Mouse (Mus musculus) embryonic facial prominence, embryonic 13.5 days (tissue): ENCODE results near the gene Podxl2. TPM values are rescaled to one million over a fixed set of nuclear protein-coding genes. Genes with fewer than 3 reads are reported as not detected.

Source experiments
- ATAC-seq: fragments of 200-750 bp; cut with Nextera tagmentation; 2 replicates; pipeline ENCODE4 v1.8.0; 2017; ENCODE audit warnings: low read depth; ENCODE audit not compliant: insufficient number of reproducible peaks, insufficient read depth, low FRiP score, low TSS enrichment
- H3K27ac ChIP-seq: fragments of 300-500 bp; sonication (generic); 2 replicates; pipeline ENCODE4 v1.5.1; 2015; ENCODE audit warnings: moderate library complexity, mild to moderate bottlenecking, inconsistent platforms
- H3K27me3 ChIP-seq: fragments of 300-500 bp; sonication (generic); 2 replicates; pipeline ENCODE4 v1.6.1; 2015; ENCODE audit warnings: mild to moderate bottlenecking, inconsistent platforms
- H3K36me3 ChIP-seq: fragments of 300-500 bp; sonication (generic); 2 replicates; pipeline ENCODE4 v1.6.1; 2015; ENCODE audit warnings: mild to moderate bottlenecking, inconsistent platforms
- H3K4me1 ChIP-seq: fragments of 300-500 bp; sonication (generic); 2 replicates; pipeline ENCODE4 v1.6.1; 2015; ENCODE audit warnings: inconsistent platforms
- H3K4me2 ChIP-seq: fragments of 300-500 bp; sonication (generic); 2 replicates; pipeline ENCODE4 v1.6.1; 2015; ENCODE audit warnings: moderate library complexity, mild to moderate bottlenecking, inconsistent platforms
- H3K4me3 ChIP-seq: fragments of 300-500 bp; sonication (generic); 2 replicates; pipeline ENCODE4 v1.5.1; 2015; ENCODE audit warnings: mild to moderate bottlenecking, inconsistent platforms
- H3K9ac ChIP-seq: fragments of 300-500 bp; sonication (generic); 2 replicates; pipeline ENCODE4 v1.6.1; 2015; ENCODE audit warnings: mild to moderate bottlenecking, inconsistent platforms
- H3K9me3 ChIP-seq: fragments of 300-500 bp; sonication (generic); 2 replicates; pipeline ENCODE4 v1.6.1; 2016; ENCODE audit warnings: inconsistent platforms
- WGBS: fragments of 180-500 bp; shearing (Covaris S2); methylation state at CpG from one replicate; pipeline ENCODE4 v1.1.7; 2015; ENCODE audit warnings: mixed read lengths; 5-methylcytosine and 5-hydroxymethylcytosine counted together
- polyA plus RNA-seq: library from polyadenylated mRNA; unstranded; fragments of >200 nt; fragmentation: Nextera tagmentation; extraction: Ambion mirVana; gene quantifications from 2 replicates; pipeline ENCODE4 v1.2.1, GENCODE M21; 2015

Podxl2 gene
- polyA plus RNA-seq, 1 experiment from 2014 or later = 141 TPM

DNA sequence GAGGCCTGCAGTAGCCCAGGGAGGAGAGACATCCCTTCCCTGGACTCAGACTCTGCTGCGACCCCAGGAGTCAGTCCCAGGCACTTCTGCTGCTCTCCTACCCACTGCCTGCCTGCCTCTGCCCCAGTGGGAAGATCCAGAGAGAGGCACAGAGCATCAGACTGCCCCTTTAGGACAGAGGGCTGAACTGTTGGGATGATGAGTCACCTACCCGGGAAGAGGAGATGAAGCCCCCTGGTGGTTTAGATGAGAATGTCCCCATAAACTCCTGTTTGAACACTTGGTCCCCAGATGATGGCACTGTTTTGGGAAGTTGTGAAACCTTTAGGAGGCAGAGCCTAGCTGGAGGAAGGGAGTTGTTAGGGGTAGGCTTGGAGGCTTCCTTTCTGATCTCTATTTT is 13.9 kb downstream of the Podxl2 start:
- Histone ChIP-seq H3K36me3 (peaks cover 63% of the 10 kb centered on the region), H3K9ac (no peak overlapping the region), H3K4me1 (no peaks in the 10 kb centered on the region), H3K27ac (no peak overlapping the region), H3K27me3 (no peaks in the 10 kb centered on the region), H3K4me3 (no peak overlapping the region), H3K9me3 (0 out of 2 replicates have a peak, but pooled peaks cover 4% of the 10 kb centered on the region), H3K4me2 (no peak overlapping the region)
- ATAC-seq = no peak
- WGBS = 16% methylated on average over 2 of the region's 2 CpGs

DNA sequence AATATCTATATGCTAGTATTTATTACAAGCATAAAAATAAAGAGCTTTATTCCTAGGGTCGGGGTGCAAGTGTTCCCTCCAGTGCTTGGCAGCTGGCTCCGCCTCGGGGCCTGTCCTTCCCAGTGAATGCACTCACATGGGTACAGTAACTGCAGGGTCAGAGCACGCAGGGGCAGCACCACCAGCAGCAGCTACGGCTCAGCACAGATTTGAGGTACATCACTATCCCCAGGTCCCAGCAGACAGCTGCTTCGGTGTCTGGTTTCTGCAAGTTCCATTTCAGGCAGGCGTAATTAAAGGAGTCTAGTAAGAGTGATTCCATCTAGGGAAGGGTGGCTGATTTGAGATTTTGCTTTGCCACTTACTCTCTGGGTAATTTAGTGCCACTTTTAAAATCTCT is 16.5 kb downstream of the Podxl2 start:
- H3K4me2 ChIP-seq = no peak overlapping the region
- no peak overlapping the region for H3K9ac ChIP-seq
- no peak overlapping the region for H3K27ac ChIP-seq
- no peak for ATAC-seq
- H3K9me3 ChIP-seq = 0 out of 2 replicates have a peak, but pooled peaks cover 4% of the 10 kb centered on the region
- H3K27me3 ChIP-seq = no peaks in the 10 kb centered on the region
- peaks cover 43% of the 10 kb centered on the region for H3K36me3 ChIP-seq
- H3K4me3 ChIP-seq = no peak overlapping the region
- no peaks in the 10 kb centered on the region for H3K4me1 ChIP-seq
- WGBS = 51% methylated on average over 7 of the region's 7 CpGs

DNA sequence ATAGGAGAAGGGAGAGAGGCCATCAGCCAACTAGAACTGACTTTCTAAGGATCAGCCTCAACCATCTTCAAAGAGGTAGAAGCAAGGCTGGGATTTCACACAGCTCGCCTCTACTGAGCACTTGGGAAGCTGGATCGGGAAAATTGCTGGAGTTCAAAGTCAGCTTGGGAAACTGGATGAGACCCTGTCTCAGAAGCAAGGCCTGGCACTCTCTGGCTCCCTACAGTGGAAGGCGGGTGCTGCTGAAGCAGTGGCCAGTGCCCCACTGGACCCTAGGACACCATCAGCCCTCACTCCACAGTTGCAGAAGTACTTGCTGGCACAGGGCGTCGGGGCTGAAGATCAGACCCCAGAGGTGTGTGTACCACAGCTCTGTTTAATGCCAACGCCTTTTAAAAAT is 17.0 kb downstream of the Podxl2 start:
- 86% methylated on average over 6 of the region's 6 CpGs for WGBS
- peaks cover 38% of the 10 kb centered on the region for H3K36me3 ChIP-seq
- H3K4me2 ChIP-seq = no peak overlapping the region
- no peaks in the 10 kb centered on the region for H3K4me1 ChIP-seq
- H3K9ac ChIP-seq = no peak overlapping the region
- H3K27ac ChIP-seq = no peak overlapping the region
- no peak overlapping the region for H3K4me3 ChIP-seq
- no peak for ATAC-seq
- no peaks in the 10 kb centered on the region for H3K27me3 ChIP-seq
- 0 out of 2 replicates have a peak, but pooled peaks cover 4% of the 10 kb centered on the region for H3K9me3 ChIP-seq

DNA sequence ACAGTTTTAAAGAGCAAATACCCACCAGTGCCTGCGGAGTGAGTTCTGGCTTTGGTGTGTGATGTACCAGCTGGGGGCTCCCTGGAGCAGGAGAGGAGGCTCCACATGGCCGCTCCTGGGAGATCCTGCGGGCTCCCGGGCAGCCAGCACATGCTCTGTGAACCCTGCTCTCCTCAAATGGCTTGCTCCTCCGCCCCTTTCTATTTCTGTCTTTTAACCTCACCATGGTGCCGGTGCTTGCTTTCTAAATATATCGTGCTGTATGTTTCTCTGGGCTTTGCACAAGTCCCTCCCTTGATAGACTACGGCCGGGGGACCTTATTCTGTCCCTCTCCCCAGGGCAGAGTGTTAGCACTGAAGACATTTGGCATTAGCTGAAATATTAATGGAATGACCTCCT is 17.6 kb downstream of the Podxl2 start:
- 0 out of 2 replicates have a peak, but pooled peaks cover 4% of the 10 kb centered on the region for H3K9me3 ChIP-seq
- H3K36me3 ChIP-seq = peaks cover 36% of the 10 kb centered on the region
- H3K4me3 ChIP-seq = no peak overlapping the region
- no peak overlapping the region for H3K27ac ChIP-seq
- H3K9ac ChIP-seq = no peak overlapping the region
- no peak overlapping the region for H3K4me2 ChIP-seq
- WGBS = 46% methylated on average over 9 of the region's 9 CpGs
- H3K4me1 ChIP-seq = no peaks in the 10 kb centered on the region
- no peak for ATAC-seq
- no peaks in the 10 kb centered on the region for H3K27me3 ChIP-seq

DNA sequence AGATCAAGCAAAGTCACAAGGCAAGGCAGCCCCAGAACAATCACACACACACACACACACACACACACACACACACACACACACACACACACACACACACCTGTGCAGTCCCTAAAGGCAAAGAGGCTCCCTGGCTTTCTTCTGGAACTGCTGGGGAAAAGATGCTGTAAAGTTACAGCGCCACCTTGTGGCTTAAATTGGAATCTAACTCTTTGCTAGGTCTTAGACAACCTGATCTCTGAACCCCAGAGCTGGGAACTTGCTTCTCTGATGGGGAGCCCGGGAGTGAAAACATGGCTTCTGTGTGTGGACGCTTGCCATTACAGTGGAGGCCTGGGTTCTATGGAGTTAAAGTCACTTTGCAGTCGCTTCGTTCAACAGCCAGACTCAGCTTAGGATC is 19.2 kb downstream of the Podxl2 start:
- H3K9ac ChIP-seq = no peak overlapping the region
- peaks cover 29% of the 10 kb centered on the region for H3K36me3 ChIP-seq
- no peak overlapping the region for H3K4me3 ChIP-seq
- H3K9me3 ChIP-seq = no peaks in the 10 kb centered on the region
- no peak overlapping the region for H3K4me2 ChIP-seq
- no peaks in the 10 kb centered on the region for H3K27me3 ChIP-seq
- no peak overlapping the region for H3K27ac ChIP-seq
- H3K4me1 ChIP-seq = no peaks in the 10 kb centered on the region
- no peak for ATAC-seq
- WGBS = 23% methylated on average over 5 of the region's 5 CpGs

DNA sequence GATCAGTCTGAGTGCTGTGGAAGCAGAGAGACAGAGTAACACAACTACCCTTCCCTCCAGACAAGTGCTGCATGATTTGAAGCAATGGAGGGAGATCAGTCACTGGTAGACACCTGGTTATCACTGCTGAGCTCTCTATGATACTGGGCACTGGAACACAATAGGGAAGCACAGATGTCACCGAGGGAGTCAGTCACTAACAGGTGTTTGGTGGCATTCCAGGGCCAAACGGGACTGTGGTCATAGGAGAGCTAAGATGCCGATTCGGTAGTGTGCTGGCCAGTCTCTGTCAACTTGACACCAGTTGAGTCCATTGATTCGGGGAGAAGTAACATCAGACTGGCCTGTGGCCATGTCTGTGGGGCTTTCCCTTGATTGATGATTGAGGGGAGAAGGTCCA is 20.3 kb downstream of the Podxl2 start:
- ATAC-seq = no peak
- H3K27ac ChIP-seq = no peak overlapping the region
- H3K27me3 ChIP-seq = no peaks in the 10 kb centered on the region
- H3K4me3 ChIP-seq = no peak overlapping the region
- no peak overlapping the region for H3K9ac ChIP-seq
- no peaks in the 10 kb centered on the region for H3K4me1 ChIP-seq
- no peaks in the 10 kb centered on the region for H3K9me3 ChIP-seq
- H3K36me3 ChIP-seq = peaks cover 28% of the 10 kb centered on the region
- H3K4me2 ChIP-seq = no peak overlapping the region
- WGBS = 82% methylated on average over 5 of the region's 5 CpGs

DNA sequence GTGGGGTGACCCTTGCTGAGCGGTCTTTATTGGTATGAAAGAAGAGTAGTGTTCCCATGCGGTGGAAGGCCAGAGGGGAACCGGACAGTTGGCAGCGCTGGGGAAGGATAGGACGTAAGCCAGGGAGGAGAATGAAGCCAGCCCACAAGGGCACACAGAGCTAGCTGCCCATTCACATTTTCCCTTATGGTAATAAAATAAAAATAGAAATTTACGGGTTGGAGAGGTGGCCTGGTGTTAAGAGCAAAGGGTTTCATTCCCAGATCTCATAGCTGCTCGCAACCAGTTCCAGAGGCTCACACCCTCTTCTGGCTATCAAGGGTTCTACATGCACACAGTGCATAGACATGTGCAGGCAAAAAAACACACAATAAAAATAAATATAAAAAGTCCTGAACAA is 24.8 kb downstream of the Podxl2 start:
- H3K36me3 ChIP-seq = peaks cover 40% of the 10 kb centered on the region
- no peak overlapping the region for H3K4me3 ChIP-seq
- no peak overlapping the region for H3K9ac ChIP-seq
- H3K4me2 ChIP-seq = no peak overlapping the region
- no peak for ATAC-seq
- 85% methylated on average over 7 of the region's 7 CpGs for WGBS
- H3K27ac ChIP-seq = no peak overlapping the region
- no peaks in the 10 kb centered on the region for H3K4me1 ChIP-seq
- H3K9me3 ChIP-seq = no peaks in the 10 kb centered on the region
- no peaks in the 10 kb centered on the region for H3K27me3 ChIP-seq

DNA sequence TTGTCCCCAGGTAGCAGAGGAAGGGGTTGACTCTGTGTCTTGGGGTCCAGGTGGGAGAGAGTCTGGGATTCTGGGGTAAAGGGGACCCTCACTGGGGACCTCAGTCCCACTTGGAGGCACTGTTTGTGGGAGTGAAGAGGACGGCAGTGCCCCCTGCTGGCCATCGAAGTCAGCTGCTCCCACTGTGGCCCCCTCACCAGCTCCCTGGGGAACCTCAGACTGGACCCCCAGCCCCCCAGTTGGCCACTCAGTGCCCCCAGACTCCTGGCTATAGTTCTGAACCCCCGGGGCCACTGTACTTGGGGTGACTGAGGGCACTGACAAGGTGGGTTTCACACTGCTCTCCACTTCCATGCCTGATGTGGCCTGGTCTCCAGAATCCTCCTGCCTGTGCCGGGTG is 25.6 kb downstream of the Podxl2 start:
- no peaks in the 10 kb centered on the region for H3K9me3 ChIP-seq
- no peak for ATAC-seq
- H3K36me3 ChIP-seq = peaks cover 42% of the 10 kb centered on the region
- no peaks in the 10 kb centered on the region for H3K4me1 ChIP-seq
- no peak overlapping the region for H3K4me3 ChIP-seq
- H3K9ac ChIP-seq = no peak overlapping the region
- H3K27me3 ChIP-seq = no peaks in the 10 kb centered on the region
- H3K4me2 ChIP-seq = no peak overlapping the region
- 55% methylated on average over 4 of the region's 4 CpGs for WGBS
- H3K27ac ChIP-seq = no peak overlapping the region

DNA sequence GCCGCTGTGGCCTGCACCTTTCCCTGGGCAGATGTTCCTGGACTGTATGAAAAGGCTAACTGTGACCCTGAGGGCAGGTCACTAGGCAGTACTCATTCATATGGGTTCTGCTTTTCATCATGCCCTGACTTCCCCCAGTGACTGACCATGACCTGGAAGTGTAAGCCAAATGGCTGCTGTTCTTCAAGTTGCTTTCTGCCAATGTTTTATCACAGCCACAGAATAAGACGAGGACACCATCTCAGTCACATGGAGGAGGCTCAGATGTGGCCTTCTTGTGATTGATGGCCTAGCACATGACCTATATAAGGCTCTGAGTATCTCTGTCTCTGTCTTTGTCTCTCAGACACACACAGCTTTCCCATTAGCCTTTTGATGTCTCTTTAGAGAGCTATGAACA is 27.3 kb downstream of the Podxl2 start:
- no peaks in the 10 kb centered on the region for H3K9me3 ChIP-seq
- 58% methylated on average over 2 of the region's 2 CpGs for WGBS
- peaks cover 15% of the 10 kb centered on the region for H3K4me1 ChIP-seq
- no peak for ATAC-seq
- peaks cover 42% of the 10 kb centered on the region for H3K36me3 ChIP-seq
- no peak overlapping the region for H3K4me3 ChIP-seq
- H3K27me3 ChIP-seq = no peaks in the 10 kb centered on the region
- H3K27ac ChIP-seq = no peak overlapping the region
- H3K9ac ChIP-seq = 0 out of 2 replicates have a peak overlapping the region, but pooled peaks have one; percentile 27
- no peak overlapping the region for H3K4me2 ChIP-seq

DNA sequence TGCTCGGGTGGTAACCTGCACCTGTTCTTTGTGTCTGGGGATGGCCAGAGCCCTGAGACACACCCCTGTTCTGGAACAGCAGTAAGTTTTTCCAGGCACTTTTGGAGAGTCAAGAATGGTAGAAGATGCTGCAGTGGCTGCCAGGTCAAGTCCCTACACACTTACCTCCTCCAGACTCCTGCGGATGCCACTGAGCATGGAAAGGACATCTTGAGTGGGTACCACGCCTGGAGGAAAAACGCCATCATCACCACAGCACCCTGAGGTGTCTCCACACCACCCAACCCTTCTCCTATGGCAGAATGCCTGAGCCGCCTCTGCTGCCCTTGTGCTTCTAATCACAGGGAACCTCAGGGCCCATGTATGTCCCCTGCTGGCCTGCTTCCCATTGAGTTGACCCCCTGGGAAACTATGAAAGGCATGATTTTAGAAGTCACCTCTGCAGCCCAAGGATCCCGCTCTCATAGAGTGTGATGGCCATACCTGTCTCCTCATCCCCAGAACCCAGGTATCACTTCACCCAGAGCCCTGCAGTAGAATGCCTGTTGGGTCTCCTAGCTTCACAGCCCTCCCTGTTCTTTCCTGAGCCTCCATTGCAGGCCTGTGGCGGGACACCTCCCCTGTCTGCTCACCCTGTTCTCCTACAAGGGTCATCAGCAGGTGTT is 29.8 kb downstream of the Podxl2 start:
- H3K4me2 ChIP-seq = no peak overlapping the region
- no peaks in the 10 kb centered on the region for H3K9me3 ChIP-seq
- peaks cover 27% of the 10 kb centered on the region for H3K4me1 ChIP-seq
- no peak overlapping the region for H3K9ac ChIP-seq
- H3K27ac ChIP-seq = no peak overlapping the region
- H3K27me3 ChIP-seq = no peaks in the 10 kb centered on the region
- 87% methylated on average over 7 of the region's 7 CpGs for WGBS
- H3K36me3 ChIP-seq = peaks cover 28% of the 10 kb centered on the region
- ATAC-seq = no peak
- no peak overlapping the region for H3K4me3 ChIP-seq

DNA sequence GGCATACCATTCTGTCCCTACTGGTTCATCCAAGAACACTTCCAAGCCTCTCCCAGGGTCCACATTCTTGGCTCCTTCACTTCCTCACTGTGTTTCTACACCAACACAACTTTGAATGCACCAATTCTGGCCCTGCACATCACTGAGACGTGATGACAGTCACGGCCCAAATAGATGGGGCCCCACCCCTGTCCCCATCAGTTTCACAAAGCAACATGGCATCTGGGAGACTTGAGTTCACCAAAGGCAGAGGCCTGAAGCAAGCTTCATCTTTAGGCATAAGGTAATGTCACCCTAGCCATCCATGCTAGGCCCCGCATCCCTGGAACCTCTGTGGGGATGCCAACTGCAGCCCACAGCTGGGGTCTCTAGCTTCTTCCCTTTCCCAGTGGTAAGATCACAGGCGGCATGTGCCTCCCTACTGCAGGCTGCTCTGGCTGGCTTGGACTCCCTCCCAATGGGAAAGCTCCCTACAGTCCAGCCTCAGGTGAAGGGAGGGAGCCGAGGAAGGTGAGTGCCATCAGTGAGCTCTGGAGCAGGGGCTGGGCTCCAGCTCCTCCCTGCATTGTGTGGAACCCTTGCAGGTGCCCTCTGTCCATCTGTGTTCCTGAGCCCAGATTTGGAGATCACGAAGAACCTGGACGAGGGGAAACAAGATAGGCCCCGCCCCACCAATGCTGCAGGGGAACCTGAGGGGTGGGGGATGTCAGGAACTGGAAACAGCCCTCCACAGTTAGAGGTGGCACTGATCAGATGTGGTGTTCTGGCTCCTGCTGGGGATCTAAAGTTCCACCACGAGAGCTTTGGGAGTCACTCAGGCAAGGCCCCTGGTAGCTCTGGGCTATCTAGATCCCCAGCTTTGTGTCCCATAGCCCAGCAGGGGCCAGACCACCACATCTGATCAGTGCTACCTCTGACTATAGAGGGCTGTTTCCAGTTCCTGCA is 30.8 kb downstream of the Podxl2 start:
- 59% methylated on average over 9 of the region's 9 CpGs for WGBS
- peak overlapping the region; percentile 91; the same call in 1 of the 2 replicates for H3K4me2 ChIP-seq
- peaks cover 27% of the 10 kb centered on the region for H3K4me1 ChIP-seq
- H3K36me3 ChIP-seq = peaks cover 26% of the 10 kb centered on the region
- H3K9me3 ChIP-seq = no peaks in the 10 kb centered on the region
- no peak for ATAC-seq
- 0 out of 2 replicates have a peak overlapping the region, but pooled peaks have one; percentile 32 for H3K9ac ChIP-seq
- H3K27ac ChIP-seq = no peak overlapping the region
- H3K27me3 ChIP-seq = no peaks in the 10 kb centered on the region
- 0 out of 2 replicates have a peak overlapping the region, but pooled peaks have one; percentile 3 for H3K4me3 ChIP-seq
